Mouse (Mus musculus) spleen, embryonic (tissue): ENCODE measurements around the gene Slc17a6.

Experiments
- CTCF ChIA-PET: fragments of 350-600 bp; sonication (Branson Sonifier 250); formaldehyde crosslinking; loops from one replicate; lab custom pipeline; 2022; lab: Charles Lee

The Slc17a6 gene

DNA sequence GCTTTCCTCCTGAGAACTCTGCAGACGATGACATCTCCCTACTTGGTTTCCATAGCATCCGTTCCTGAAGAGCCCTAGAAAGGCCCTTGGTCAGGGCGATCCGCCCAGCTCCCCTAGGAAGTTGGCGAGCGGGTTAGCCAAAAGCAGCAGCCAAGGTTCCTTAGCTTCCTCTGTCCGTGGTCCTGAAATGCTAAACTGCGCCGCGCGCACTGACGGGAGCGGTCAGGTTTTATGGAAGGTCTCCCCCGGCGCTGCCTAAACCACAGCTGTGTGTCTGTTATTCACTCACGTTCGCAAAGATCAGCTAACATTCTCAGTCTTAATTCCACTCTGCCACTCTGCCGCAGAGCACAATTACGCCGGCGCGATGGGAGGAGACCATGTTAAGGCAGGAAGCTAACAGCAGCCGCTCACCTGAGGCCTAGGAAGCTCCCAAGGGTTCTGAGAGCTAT is at the start of gene Slc17a6:
Gene Slc17a6 (plus strand): TSS at position 313 of the 452 bp plus-strand sequence.
- CTCF ChIA-PET: no interaction called here

DNA sequence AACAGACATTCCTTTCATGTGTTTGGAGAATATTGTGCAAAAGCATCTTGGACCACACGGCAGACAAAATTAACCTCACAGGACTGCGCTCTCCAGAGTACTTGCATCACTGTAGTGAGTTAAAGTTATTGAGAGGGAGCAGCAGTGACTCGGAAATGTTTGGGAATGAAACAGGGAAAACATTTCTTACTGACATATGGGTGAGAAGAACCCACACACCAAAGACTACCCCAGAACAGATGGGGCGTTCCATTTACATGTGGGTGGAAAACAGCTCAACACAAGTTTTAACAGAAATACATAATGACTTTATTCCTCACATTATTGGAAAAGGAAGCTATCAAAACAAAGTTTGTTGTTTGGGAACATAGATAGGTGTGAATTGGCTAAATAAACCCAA is 21.8 kb upstream of the Slc17a6 start:
- CTCF ChIA-PET: no interaction called here

DNA sequence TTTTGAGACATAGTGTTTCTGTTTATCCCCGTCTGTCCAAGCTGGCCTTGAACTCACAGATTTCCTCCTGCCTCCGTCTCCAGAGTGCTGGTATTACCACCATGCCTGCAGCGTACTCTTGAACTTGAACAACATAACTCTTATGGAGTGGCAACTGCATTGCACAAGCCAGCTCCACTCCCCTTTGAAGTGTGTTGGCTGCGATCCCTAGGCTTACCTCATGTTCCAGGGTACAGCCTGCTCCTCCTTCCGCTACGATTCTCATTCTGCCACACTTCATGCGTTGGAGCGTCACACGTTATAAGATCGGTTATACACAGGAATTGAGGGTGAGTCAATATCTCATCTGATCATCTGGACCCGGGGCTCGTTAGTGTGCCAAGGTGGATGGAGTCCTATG is 18.1 kb upstream of the Slc17a6 start:
- CTCF ChIA-PET: no interaction called here

DNA sequence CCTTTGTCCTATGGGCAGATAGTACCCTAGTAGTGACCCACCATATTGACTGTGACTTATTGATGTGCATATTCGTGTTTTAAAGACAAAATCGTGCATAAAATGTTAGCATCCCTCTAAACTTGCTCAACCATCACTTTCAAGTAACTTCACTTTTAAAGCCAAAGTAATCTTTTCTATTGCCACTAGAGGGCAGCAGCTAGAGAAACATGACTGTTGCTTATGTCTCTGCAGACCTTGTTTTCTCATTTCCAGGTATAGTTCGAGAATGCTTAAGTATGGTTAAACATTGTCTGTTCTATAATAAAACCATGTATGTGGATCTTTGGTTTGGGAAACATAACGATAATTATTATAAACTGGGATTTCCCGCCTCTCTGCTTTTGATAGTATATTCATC is 7.4 kb upstream of the Slc17a6 start:
- CTCF ChIA-PET: no interaction called here

DNA sequence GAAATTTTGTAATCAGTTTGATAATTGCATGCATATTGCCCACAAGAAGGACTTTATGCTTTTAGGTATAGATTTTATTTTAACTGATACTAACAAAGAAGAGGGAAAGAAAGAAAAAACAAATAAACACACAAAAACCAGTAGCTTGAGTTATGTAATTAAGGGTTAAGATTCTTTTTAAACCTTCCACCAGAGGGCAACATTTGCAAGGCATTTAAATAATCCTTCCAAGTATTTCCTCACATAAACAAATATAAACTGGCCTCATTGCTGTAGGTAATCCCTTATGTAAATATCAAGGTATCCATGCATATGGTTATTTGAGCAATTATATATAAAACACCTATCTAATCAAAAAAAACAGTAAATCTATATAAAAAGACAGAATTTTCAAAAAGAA is 3.9 kb upstream of the Slc17a6 start:
- CTCF ChIA-PET: no interaction called here

DNA sequence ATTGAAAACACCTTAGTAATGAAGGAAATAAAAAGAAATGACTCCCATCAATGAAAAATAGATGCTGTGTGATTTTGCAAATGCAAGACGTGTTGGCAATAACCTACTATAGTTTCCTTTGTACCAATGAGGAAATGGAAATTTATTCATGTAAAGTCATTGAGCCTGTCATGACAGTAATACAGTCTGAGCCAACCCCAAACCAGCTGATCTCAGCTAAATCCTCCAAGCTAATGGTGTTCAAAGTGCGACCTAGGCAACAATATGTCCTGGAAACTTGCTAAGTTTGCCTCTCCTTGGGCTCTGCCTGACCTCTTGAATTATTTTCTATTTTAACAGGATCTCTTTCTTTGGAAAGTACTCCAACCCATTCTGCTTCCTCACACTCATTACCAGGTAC is 3.4 kb upstream of the Slc17a6 start:
- CTCF ChIA-PET: no interaction called here

DNA sequence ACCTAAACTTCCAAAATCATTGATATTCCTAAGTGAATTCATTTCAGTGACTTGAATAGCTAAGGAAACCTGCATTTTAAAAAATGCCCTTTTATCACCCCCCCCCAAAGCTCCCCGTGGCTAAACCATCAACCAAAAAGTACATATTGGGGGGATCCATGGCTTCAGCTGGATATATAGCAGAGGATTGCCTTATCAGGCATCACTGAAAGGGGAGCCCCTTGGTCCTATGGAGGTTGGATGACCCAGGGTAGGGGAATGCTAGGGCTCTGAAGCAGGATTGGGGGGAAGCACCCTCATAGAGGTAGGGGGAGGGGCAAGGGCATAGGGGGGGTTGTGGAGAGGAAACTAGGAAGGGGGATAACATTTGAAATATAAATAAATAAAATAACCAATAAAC is 1.8 kb upstream of the Slc17a6 start:
- CTCF ChIA-PET: no interaction called here

DNA sequence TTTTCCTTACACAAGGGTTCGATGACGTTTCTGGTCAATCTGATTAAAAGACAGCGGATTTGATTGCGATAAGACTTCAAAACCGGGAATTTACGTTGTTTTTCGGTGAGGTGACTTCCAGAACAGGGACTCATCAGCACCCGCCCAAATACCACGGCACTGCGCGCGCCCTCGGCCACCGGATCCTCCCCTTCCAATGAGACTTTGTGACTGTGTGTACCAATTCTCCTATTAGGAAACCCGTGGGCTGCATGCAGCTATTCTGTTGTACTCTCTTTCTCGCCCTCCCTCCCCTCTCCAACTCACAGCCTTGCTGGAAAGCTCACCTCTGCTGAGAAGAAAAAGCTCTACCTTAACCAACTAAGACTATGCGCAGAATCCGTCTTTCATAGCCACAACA is 390 bp downstream of the Slc17a6 start:
- CTCF ChIA-PET: no interaction called here

DNA sequence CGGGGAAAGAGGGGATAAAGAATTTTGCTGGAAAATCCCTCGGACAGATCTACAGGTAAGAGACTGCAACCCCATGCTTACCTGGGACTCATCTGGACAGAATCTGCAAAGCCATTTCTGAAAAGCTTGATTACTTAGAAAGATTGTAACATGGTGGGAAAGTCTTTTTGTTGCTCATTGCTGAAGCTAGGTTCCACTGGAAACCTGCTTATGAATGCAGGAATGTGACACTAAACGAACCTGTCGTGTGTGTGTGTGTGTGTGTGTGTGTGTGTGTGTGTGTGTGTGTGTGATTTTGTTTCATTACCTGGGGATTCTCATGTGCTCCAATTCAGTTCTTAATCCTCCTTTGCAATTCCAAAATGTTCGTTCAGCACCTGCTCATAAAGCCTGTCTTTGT is 860 bp downstream of the Slc17a6 start:
- CTCF ChIA-PET: no interaction called here

DNA sequence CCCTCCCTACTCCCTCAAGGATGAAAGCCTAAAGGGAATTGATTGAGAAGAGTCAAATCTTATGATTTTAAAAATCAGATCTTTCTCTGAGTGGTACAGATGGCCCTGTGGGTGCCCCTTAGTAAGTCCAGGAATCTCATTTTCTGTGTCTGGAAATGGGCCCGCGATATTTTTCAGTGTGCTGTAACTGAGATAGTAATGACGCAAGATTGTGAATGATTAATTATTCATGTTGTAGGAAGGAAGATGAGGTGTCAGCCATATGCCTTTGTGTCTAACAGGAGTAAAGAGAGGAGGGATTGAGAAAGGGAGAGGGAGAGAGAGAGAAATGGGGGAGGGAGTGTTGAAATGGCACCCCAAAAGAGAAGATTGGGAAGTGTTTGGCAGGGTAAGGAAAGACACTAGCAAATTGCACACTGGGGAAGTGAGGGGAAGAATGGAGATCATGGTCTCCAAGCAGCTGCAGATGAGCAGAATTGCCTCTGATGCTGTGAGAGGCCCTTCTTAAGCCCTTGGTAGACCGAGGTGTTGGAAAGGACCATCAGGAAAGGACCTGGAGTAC is 2.6 kb downstream of the Slc17a6 start:
- CTCF ChIA-PET: no interaction called here

DNA sequence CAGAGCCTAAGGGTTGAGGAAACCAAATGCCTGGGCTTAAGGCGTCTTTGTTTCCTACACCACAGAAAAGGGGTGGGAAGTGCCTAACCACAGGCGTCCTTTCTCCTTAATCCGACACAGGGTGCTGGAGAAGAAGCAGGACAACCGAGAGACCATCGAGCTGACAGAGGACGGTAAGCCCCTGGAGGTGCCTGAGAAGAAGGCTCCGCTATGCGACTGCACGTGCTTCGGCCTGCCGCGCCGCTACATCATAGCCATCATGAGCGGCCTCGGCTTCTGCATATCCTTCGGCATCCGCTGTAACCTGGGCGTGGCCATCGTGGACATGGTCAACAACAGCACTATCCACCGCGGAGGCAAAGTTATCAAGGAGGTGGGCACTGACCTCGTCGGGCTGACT is 3.4 kb downstream of the Slc17a6 start:
- CTCF ChIA-PET: no interaction called here

DNA sequence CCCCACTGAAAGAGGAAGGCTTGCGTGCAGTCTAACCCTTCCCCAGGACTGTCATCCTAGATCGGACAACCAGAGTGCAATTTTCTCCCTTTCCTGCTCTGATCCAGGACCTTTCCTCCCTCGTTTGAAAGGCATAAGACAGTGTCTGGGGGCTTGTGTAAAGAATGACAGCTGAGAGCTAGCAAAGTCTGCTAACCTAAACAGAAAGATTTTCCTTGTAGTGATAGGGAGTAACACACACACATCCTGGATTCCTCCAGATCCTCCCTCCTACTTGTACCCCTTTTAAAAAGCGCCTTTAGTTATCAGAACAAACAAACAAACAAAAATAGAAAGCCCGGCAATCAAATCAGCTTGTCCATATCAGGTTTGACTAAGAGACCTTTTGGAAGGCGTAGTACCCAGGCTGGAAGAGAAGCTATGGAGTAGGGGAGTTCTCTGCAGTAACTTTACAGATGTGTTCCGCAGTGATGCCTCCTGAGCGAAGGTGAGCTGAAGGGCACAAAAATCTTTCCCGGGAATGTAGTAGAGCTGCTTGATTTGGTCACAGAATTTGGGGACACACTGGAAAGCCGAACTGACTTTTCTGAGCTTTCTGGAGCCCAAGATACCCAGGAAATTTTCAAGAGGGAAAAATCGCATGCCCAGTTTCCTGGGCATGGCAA is 3.9 kb downstream of the Slc17a6 start:
- CTCF ChIA-PET: no interaction called here

DNA sequence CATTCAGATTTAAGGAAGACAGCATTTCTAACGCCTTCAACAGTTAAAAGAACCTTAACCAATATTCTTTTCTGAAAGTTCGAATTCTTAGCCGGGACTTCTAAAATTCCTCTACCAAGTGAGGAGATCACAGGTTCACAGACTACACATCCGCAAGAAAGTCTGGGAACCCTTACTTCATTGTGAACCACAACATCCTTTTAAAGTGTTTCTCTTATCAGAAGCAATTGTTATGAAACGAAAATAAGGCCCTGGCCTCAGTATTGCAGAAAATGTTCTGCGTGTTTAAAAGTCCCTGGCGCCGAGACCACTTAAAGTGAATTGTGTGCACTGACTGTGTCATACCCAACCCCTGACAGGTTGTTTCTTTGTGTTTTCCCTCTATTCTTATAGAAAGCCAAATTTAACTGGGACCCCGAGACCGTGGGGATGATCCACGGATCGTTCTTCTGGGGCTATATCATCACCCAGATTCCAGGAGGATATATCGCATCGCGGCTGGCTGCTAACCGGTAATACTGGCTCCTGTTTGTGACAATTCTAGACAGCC is 4.7 kb downstream of the Slc17a6 start:
- CTCF ChIA-PET: no interaction called here

DNA sequence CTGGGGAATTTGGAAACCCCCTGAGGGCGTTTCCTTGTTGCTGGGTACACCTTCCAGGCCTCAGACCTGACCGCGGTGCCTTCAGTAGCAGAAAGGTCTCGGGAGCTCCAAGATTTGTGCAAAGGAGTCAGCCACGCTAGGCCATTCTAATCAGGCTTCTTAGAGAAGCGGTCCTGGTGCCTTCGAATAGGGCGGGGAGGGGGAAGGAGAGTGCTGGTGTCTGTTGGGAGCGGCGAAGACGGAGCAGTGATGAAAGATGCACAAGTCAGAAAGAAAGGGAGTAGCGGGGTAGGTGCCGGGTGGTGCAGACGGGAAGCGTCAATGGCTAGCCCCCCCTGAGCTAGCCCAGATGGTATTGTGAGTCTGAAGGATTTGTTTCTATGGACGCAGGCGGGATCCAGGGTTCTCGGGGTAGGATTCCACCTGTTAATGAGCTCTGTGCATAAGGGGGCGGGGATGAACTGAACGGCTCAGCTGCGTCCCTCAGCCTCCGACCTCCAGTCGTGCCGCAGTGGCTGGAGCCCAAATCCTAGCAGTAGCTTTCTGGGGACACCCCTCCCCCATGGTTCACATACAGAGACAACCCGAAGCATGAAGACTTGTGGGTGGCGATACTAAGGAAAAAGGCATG is 5.3 kb downstream of the Slc17a6 start:
- CTCF ChIA-PET: no interaction called here

DNA sequence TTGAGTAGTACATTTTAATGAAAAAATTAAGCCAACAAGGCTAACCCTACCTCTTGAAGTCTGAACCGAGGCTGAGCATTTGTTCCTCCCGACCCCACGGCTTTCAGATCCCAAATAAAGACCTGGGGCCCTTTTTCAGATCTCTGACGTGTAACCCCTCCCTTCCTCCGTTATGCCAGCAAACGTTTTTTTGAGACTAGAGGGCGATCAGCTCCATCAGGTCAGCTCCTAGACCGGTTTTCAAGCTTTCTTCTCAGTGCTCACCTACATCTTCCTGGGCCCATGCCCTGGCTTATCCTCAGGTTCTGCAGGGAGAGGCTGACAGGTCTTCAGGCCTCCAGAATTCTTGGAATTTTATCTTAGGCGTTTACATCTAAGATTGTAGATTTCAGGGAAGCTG is 5.9 kb downstream of the Slc17a6 start:
- CTCF ChIA-PET: no interaction called here

DNA sequence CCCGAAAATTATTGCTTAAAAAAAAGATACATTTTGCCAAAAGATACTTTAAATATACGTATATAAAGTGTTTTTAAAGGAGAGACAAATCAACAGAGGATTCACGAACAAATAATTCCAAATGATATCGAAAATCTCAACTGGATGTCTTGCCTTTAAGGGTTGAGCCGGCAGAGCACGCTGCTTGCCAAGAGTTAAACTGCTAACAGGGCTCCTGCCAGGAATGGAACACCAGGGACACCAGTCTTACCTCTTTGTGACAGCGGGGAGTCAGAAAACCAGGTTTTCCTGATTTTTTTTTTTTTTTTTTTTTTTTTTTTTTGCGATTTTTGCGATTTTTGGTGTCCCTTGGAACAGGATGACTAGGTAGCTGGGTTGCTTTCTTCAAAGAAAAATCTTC is 6.5 kb downstream of the Slc17a6 start:
- CTCF ChIA-PET: no interaction called here

DNA sequence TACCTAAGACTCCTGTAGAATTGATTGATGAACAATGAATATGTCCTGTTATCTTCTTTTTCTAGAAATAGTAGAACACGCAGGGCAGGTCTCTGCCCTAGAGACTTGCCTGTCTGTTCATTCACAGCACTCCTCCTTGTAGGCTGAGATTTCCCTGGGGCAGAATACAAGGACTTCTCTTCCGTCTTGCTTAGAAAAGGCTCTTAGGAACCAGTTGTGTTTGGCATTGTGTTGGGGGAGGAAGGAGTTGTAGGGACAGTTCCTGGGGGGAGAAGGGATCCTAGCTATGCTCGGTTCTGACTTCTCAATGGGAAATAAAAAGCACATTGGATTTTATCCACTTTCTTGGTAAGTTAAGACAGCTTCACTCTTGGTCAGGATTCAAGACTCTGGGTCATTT is 7.4 kb downstream of the Slc17a6 start:
- CTCF ChIA-PET: no interaction called here

DNA sequence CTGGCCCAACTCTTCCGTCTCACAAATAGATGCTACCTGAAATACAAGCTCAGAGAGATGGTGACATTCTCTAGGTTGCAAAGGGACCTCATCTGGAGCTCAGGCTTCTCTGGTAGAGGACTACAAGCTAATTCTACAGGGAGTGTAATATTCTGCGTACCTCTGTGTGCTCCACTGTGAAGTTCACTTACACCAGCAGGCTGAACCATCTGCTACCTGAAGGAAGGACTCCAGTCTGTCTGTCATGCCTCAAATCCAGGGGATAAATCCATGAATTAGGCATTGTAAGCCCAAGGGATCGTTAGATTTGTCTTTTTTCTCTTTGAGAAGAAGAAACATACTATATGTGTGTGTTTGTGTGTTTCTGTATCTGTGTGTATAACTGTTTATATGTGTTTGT is 9.4 kb downstream of the Slc17a6 start:
- CTCF ChIA-PET: no interaction called here

DNA sequence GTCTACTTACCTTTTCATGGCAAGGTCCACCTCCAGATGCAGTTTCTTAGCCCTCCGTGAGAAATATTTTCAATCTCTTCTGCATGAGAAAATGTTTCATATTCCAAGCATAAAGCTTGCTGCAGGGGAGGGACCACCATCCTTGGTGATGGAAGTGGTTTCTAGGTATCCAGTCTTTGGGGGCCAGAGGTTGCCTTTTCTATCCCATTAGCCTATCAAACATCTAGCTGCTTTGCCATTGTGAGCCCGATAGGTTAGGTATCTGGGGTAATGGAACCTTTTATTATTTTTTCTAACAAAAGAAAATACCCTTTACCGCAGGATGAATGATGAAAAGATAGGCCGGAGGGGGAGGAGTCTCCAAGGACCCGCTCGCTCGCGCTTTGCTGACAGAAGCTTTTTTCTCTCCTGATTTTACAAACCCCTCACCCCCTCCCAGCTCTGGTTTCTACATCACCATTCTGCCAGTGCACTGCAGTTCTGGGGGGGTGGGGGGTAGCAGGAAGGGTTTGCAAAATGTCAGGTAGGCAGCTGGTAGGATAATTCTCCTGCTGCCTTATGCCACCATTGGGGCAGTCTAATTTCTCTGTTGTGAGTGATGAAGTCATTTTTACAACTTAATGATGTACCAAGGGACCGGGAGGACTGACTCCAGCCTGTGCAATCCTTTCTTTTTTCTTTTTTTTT is 10.9 kb downstream of the Slc17a6 start:
- CTCF ChIA-PET: no interaction called here

DNA sequence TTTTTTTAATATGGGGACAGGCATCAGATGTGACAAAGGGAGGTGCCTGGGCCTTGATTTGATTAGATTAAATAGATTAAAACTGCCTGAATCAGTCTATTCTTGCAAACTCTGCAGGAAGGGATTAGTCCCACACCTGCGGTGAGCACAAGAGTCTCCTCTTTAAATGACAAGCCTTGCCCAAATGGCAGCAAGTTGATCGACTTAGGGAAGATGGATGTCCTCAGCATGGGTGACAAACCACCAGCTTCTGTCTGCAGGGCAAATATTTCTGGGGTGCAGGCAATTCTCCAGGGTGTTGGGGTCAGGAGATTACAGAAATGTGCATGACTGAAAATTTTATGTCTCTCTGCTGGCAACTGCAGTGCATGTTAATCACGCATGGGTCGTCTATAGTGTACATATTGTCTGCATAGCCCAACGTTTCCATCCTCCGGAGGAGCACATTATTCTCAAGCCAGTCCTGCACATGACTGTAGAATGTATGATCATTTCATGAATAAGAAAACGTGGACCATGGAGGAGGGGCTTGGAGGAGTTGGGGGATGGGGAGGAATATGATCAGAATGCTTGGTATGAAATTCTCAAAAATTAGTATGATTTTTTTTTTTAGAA is 11.5 kb downstream of the Slc17a6 start:
- CTCF ChIA-PET: no interaction called here

DNA sequence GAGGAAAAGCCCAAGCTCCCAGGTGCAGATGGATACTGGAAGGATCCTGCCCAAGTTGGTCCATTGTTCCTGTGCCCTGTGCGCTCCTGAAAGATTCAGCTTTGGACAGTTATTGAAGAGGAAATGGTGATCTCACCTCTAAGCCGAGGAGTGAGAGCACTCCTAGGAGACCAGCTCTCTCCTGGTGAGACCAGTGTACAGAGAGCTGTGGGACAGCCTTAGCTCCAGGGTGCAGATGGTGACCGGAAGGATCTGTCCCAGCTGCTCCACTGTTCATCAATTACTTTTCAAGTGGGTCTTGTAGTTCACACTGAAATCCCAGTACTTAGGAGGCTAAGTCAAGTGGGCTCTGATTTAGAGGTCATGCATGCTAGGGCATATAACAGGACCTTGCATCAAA is 35.3 kb downstream of the Slc17a6 start:
- CTCF ChIA-PET: interaction anchor here (0.6 kb wide), 1 partner anchor 11 kb away, joined by 3 read pairs; no protein-coding TSS in a partner anchor

DNA sequence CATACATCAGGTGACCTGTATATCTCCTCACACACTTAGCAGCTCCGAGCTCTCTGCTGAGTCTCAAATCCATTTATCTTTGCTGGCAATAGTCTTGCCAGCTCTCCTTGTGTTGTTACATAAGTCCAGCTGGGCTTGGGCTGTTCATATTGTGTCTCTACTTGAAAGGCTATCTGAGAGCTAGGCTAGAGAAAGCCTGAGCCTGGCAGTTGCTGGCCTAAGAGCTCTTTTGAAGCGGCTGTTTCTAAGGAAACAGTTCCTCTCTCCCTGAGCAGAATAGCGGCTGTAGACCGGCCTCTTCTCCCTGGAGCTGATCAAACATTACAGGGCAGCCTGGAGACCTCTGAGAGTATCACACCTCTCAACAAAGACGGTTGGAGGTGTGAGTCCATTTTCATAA is 40.6 kb downstream of the Slc17a6 start:
- CTCF ChIA-PET: no interaction called here
